Mouse (Mus musculus): Measurements from ENCODE around the gene Nr1h4.

Nr1h4 gene

DNA sequence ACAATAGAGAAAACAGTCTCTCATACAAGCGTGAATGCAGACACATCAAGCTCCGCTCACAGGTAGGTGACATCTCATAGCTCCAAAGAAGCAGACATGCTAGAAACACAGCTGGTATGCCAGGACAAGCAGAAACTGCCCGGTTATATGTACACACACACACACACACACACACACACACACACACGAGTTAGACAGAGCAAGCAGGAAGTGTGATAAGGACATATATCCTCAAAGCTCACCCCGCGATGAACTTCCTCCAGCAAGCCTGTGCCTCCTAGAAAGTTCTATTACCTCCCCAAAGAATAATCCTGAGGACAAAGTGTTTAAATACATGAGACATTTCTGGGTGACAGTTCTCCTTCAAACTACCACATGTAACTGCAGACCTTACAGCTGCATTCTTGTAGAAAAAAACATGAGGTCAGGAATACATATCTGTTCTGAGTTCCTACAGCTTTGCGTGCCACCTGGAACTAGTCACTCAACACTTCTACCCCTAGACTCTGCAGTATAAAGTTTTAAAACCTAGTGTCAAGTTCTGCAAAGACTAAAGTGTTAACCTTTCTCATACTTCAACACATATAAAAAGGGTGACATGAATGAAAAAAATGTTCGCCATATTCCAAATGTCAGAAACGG lies 11.5 kb downstream of the Nr1h4 start:
- no peak for DNase-seq

DNA sequence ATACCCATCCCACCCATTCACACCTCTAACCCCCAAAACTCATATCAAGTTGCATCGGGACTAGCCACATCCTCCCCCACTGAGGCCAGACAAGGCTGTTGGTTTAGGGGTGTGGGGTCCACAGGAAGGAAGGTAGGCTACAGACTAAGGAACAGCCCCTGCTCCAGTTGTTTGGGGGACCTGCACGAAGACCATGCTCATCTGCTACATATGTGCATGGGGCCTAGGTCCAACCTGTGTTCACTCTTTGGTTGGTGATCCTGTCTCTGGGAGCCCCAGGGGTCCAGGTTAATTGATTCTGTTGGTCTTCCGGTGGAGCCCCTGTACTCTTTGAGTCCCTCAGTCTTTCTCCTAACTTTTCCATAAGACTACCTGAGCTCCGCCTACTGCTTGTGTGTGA lies 13.0 kb downstream of the Nr1h4 start:
- DNase-seq = no peak

DNA sequence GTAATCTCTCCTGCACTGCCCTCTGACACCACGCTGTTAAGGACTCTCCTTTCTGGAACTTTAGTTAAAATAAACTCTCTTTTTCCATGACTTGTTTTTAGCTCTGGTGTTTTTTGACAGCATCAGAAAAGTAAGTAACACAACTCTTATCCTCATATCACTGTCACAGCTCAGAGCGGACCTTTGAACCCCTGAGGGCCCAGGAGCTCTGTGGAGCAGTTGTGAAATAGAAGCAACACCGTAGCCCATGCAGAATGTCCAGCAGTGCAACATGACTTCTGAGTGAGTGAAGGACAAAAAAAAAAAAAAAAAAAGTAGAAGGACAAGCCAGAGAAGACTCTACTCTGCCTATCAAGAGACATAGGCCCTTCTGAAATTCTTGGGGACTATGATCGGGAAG lies 14.2 kb downstream of the Nr1h4 start:
- no peak for DNase-seq

DNA sequence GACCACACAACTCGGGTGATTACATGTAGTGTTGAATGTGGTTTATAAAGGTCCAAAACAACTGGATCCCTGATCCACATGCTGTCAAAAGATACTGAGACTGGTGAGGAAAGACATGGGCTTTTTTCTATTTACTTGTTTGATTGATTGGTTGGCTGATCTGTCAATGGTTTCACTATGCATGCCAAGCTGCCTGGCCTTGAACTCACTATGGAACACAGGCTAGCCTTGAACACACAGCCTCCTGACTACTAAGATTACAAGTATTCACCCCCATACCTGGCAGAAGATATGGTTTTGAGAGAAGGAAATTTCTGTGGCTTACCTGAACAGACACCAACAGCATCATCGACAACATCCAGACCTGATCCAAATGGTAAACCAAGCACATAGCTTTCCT lies 15.0 kb downstream of the Nr1h4 start:
- DNase-seq = no peak

DNA sequence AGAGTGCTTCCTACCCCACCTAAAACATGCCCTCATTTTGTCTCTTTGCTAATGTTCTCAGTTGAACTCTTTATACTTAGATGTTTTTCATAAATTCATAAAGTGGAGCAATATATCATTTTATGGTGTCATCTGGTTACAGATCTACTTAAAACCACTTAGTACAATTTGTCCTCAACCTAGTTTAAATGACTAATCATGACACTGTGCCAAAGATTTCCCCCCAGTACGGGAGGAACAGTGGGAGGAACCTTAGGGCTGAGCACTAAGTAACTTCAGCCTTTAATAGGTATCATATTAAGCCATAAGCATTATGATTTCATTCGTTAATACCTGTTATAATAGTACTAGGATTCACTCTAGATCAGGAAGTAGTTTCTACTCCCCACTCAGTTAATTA lies 17.6 kb downstream of the Nr1h4 start:
- no peak for DNase-seq

DNA sequence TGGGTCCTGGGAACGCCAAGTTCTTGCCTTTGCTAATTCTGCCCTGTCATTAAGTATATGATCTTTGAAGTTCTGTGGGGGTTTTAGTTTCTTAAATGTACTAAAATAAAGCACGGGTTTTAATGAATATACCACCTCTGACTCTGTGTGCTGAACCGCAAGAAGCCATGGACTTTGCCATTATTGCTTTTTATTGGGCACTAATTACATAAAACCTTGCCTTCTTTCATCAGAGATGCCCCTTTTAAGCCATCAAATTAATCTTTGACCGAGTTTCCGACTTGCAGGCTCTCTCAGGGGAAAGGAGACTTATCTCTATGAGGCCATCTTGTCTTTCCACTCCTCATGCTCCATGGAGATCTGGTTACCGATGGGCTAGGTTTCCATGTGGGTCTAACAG lies 20.8 kb downstream of the Nr1h4 start:
- DNase-seq = no peak

DNA sequence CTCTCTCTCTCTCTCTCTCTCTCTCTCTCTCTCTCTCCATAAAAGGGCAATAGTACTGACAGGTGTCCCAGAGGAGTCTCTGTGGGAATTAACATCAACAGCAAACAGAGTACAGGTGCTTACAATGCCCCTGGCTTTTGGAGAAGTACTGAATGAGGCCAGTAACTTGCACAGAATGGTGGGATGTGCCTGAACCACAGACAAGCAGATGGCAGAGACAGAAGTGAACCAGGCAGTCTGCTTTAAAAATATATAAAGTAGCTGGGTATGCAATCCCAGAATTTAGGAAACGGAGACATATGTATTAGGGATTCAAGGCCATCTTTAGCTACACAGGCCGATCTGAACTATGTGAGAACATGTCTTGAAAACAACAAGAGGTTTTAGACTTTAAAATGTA lies 22.8 kb downstream of the Nr1h4 start:
- DNase-seq = no peak

DNA sequence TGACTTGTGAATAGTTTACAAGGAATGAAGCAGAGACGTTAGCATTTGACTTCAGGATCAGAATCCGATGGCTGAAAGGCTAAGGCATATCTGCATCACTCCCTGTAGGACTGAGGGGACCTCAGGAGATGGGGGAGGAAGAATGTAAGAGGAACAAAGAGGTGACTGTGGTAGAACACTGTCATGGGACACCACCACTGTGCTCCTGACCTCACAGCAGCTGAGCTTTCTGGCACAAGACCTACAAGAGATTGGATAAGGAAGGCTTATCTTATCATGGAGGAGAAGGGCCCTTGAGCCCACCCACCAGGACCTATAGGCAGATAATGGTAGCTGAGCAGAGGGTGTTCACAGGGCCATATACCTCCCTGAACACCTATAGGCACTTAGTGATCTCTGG lies 24.8 kb downstream of the Nr1h4 start:
- no peak for DNase-seq

DNA sequence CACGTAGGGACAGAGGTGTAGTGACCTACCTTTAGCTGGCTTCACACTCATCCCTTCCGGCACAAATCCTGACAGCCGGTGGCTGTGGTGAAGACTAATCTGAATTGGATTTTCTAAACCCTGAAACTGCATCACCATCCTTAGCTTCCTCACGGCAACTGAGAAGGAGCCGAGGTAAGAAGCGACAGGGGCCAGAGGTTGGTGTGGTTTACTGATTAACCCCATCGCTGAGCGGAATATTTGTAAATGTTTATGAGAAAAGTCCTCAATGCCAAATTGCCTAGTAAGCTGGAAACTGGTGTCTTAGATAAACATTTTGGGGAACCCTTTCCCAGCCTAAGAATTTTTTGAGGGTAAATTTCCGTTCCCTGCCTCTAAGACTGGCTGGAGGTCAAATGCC lies 26.9 kb downstream of the Nr1h4 start:
- no peak for DNase-seq

DNA sequence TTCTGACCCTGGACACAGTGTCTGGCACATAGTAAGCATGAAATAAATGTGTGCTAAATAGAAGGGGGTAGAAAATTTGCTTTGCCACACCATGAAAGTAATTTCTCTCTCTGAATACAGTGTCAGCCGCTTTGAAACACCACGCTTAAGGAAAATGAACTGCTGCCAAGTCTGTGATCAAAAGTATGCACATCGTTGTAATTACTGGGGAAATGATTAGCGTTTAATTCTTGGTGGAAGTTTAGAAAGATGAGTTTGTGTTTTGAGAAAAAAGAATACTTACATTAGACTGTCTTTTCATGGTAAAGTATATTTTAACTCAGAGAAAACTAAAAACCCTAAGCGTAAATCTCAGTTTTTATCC lies 27.8 kb downstream of the Nr1h4 start:
- no peak for DNase-seq

DNA sequence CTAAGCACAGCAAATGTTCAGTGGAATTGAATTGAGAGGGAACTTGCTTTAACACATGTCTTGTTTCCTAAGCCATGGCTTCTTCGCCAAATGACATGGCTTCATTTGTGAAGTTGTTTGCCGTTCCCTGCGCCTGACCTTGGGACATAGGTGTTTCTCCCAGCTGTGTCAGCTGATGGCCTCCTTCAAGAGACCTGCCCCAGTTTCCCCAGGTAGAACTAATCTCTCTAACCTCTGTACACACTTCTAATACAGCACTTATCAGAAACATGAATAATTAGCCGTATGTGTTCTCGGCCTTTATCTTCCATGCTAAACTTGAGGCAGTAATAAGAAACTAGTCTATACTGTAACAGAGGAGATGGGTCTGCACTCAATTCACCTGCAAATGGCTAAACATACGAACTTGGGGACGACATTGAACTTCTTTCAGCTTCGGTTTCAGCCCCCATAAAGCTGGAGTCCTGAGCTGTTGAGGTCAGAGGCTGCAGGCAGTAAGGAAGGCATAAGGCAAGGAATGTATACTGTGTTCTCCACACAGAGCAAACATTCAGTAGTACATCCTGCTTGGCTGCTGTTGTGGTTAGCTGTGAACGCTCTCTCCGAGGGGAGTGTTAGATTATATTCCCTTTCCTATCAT lies 28.3 kb downstream of the Nr1h4 start:
- DNase-seq = no peak

DNA sequence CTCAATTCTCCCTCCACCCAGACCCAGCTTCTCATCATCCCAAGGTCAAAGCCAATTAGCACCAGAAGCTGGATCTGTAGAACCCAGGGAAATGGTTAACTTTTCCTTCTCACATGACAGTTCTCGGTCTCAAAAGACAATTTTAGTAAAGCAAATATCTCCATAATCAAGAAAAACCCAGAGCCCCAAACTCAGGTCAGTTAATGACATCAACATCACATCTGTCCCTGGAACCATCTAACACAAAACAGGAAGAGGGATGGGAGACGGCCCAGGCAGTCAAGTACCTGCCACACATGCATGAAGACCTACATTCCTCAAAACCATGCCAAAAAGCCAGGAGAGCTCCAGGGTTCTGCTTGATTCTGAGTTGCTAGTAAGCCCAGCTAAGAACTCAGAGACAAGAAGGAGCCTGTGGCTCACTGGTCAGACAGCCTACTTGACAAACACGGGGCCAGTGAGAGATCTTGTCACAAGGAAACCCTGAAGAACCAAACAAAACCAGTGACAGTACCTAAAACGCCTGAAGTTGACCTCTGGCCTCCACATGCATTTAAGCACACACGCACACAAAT lies 30.3 kb downstream of the Nr1h4 start:
- no peak for DNase-seq

DNA sequence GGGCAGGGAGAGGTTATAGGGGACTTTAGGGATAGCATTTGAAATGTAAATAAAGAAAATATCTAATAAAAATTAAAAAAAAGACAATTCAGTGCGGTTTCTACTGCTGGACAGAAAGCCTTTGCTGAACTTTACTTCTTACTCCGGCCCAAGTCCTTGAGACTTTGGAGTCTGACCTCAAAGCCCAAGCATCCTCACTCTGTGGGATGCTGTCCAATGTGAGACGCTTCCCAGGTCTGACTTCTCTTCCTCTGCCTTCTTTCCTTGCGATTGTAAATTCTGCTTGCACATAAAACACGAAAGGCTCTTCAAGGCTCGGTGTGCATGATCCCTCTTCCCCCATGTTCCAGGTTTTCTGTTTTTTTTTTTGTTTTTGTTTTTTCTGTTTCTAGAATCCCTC lies 31.5 kb downstream of the Nr1h4 start:
- DNase-seq = no peak

DNA sequence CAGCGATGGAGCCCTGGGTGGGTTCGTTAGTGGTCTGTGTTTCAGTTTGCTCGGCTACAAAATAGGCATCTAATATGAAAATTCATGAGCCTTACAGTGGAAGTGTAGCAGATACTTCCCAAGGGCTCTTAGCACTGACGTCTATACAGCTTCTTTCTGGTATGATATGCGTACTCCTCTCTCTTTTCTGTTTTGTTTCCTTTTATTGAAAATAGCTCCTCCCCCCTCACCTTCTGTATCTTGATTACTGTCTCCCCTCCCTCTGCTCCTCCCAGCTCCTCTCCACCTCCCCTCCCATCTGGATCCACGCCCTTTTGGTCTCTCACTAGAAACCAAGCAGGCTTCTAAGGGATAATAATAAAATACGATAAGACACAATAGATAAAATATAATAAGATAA lies 37.8 kb downstream of the Nr1h4 start:
- no peak for DNase-seq

DNA sequence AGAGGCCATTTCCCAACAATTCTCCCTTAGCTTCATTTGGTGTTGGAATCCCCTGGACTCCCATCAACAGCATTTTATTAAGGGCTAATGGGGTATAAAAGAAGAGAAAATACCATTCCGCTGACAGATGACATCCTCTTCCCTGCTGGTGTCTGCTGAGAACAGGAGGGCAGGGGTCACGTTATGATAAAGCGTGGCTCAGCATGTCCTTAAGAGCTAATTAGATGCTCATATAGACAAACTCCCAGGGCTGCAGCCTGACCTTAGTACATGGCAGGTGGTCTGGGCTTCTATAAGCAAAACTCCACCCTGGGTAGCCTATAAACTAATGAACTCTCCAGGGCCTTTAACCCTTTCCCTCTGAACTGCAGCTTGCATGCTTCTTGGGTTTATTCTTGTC lies 42.1 kb downstream of the Nr1h4 start:
- DNase-seq = no peak

DNA sequence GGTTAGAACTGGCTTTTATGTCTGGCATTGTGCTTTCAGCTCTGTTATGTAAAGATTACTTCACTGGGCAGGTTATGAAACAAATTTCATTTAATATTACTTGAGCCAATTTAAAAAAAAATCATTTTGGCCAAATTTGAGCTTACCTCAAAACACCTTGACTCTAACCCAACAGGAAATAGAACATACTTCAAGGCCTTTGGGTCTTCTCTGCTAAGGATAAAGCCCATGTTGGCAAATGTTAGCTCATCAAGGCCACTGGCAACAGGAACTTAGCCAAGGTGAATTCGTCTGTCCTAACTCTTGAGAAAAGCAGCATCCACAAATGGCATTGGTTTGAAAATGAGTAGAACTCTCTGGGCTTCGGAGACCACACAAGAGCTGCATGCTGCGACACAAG lies 43.1 kb downstream of the Nr1h4 start:
- no peak for DNase-seq

DNA sequence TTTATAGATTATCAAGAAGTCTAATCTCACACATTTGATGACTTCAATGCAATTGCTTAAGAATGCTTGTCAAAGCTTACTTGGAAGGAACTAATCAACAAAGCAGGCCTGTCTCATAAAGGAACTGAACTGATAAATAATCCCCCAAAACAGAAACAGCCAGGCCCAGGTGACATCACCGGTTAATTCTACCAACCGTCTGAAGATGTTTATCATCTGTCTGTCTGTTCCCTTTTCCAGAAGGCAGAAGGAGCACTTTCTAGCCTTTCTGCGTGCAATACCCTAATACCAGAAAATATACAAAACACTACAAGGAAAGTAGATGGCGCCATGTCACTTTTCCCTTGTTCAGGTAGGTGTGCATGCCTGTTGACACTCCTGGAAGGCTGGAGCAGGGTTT lies 43.9 kb downstream of the Nr1h4 start:
- no peak for DNase-seq

DNA sequence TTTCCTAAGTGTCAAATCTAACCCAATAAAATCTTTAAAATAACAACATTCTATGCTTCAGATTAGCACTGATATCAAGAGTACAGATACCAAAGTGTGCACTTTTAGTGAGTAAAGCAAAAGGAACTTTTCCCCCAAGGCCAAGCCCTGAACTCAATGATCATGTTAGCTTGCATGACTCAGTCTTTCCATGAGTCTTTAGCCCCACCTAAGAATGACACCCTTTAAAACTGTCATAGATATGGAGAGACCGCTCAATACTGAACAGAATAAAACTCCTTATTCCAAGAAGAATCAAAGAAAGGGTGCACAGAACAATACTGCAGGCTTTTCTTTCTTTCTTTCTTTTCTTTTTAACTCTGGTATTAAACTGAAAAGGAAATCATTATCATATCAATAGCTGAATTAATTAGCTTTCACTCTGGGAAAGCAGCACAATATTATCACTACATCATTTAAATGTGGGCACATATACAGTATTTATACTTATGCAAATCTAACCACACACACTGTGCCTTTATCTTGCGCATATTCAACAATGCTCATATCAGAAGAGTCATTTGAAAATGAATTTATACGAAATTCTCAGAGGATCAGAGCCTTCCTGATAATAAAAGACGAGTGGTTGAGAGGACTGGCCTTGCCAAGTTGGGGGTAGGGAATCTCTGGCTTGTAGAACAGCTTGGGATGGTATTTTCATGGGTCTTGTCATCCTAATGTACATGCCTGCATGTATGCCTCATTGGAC lies 46.2 kb downstream of the Nr1h4 start:
- no peak for DNase-seq

DNA sequence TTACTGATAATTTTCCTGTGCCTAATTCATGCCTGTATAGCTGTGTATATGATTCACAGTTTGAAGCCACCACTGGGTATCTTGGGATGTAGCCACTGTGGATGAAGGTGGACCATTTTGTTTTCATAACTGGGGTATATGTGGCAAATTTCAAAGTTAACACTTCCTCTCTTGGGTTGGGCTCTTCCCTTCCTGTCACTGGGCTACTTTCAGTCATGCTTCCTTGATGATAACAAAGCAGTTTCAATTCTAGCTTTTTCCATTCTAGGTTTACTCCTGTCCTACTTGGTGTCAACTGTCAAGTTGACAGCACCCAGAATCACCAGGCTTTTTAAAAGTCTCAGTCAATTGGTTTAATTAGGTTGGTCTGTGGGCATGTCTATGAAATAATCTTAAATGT lies 48.5 kb downstream of the Nr1h4 start:
- no peak for DNase-seq

DNA sequence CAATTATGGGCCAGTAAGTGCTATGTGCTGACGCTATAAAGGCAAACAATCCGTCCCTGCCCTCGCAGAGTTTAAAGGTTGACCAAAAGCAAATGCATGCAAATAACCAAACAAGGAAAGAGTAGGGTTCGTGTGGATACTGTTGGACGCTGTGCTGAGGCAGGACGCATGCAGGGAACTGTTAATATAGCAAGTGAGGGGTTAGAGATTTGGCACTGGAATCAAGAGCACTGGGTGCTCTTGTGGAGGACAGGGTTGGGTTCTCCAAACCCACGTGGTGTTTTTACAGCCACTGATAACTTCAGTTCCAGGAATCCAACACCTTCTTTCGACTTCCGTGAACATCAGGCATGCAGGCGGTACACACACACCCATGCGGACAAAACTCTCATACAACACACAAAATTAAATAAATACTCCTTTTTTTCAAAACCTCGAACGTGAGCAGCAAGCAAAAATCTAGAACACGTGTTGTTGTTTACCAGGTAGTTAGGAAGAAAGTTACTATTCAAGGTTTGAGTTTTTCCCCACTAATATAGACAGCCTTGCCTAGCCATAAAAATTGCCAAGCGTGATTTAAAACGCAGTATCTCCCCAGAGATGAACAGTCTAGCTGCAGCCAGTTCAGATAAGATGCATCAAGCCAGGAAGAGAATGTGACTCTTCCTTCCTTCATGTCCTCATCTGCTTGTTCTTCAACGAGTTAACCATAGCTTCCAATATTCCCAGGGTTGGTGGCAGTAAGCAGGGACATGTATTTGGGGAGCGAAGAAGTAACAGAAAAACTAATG lies 49.4 kb downstream of the Nr1h4 start:
- DNase-seq = no peak

DNA sequence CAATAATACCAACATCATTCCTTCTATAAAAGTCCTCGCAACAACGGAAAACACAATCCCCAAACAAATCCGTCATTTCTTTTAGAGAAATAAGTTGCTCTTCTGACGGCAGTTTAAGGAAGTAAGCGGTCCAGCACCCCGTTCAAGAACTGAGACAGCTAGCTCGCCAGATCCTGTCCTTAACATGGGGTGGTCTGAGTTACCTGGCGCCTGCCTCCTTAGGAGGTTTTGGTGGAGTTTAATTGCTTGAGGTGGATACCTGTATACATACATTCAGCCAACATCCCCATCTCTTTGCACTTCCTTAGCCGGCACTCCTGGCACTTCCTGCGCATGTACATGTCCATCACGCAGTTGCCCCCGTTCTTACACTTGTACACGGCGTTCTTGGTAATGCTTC lies 50.3 kb downstream of the Nr1h4 start:
- no peak for DNase-seq

DNA sequence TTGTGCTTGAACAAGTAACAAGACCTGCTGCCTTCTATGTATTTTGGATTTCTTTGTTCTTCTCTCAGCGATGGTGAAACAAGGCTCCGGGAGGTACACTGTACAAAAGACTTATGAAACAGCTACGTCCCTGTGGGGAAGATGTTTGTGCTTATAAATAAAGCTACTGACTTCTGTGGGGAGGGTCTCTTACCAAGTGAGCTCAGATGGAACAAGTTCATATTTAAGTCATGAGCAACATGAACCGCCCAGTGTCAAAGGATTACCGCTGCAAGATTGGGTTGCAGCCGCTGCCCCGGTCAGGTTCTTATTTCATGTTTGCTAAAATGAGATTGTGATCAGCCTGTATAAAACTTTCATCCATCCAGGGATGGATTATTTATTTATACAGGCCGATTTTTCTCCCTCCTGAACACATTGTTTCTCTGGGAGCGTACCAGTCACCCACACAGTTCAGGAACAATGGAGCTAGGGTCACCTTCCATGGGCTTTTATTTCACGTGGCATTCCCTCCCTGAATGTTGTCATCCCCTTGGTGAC lies 51.2 kb downstream of the Nr1h4 start:
- no peak for DNase-seq

DNA sequence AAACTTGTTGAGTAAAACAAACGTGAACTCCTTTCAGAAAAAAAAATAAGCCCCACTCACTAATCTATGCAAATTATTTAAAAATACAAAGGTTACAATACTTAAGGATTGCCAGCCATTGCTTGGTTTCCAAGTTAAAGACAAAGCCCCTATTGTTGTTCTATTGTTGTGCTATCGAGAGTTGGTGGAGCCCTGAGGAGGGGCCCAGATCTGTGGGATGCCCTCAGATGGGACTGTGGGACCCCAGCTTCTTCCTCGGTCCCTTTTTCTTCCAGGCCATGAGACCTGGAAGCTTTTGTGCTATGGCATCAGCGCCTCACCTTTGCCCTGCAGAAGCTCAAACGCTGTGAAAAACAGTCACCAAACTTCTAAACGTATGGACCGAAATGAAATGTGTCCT lies 51.7 kb downstream of the Nr1h4 start:
- no peak for DNase-seq

Measured in cerebellum, postnatal 10 days (tissue).